Mouse (Mus musculus) midbrain, embryonic 15.5 days (tissue): ENCODE data around the gene Stkld1. TPM values are rescaled to one million over a fixed set of nuclear protein-coding genes. Genes with fewer than 3 reads are reported as not detected.

ENCODE experiments used
- ATAC-seq: fragments of 200-750 bp; cut with Nextera tagmentation; replicated peaks from 2 replicates; pipeline ENCODE4 v1.8.0; 2017; ENCODE audit warnings: moderate TSS enrichment
- H3K27ac ChIP-seq: fragments of 300-500 bp; sonication (generic); 2 replicates; pipeline ENCODE4 v1.5.1; 2015; ENCODE audit warnings: mild to moderate bottlenecking, inconsistent platforms
- H3K27me3 ChIP-seq: fragments of 300-500 bp; sonication (generic); replicated peaks from 2 replicates; pipeline ENCODE4 v1.6.1; 2015; ENCODE audit warnings: inconsistent platforms
- H3K36me3 ChIP-seq: fragments of 300-500 bp; sonication (generic); replicated peaks from 2 replicates; pipeline ENCODE4 v1.6.1; 2015; ENCODE audit warnings: inconsistent platforms
- H3K4me1 ChIP-seq: fragments of 300-500 bp; sonication (generic); 2 replicates; pipeline ENCODE4 v1.6.1; 2015; ENCODE audit warnings: inconsistent platforms
- H3K4me2 ChIP-seq: fragments of 300-500 bp; sonication (generic); 2 replicates; pipeline ENCODE4 v1.6.1; 2015; ENCODE audit warnings: inconsistent platforms, mild to moderate bottlenecking, moderate library complexity
- H3K4me3 ChIP-seq: fragments of 300-500 bp; sonication (generic); 2 replicates; pipeline ENCODE4 v1.5.1; 2015; ENCODE audit warnings: mild to moderate bottlenecking, inconsistent platforms
- H3K9ac ChIP-seq: fragments of 300-500 bp; sonication (generic); 2 replicates; pipeline ENCODE4 v1.6.1; 2015; ENCODE audit warnings: mild to moderate bottlenecking, inconsistent platforms
- H3K9me3 ChIP-seq: fragments of 300-500 bp; sonication (generic); 2 replicates; pipeline ENCODE4 v1.6.1; 2016; ENCODE audit warnings: inconsistent platforms
- WGBS: fragments of 180-500 bp; shearing (Covaris S2); methylation state at CpG from one replicate; pipeline ENCODE4 v1.1.7; 2015; ENCODE audit warnings: mixed read lengths; 5-methylcytosine and 5-hydroxymethylcytosine counted together
- polyA plus RNA-seq: library from polyadenylated mRNA; unstranded; fragments of >200 nt; fragmentation: Nextera tagmentation; extraction: Ambion mirVana; gene quantifications from 2 replicates; pipeline ENCODE4 v1.2.1, GENCODE M21; 2015

Gene Stkld1
- polyA plus RNA-seq, 1 experiment from 2014 or later = 0.54 TPM

- no peaks in the 10 kb centered on the region for H3K9me3 ChIP-seq
- no peak overlapping the region for H3K9ac ChIP-seq
- peaks cover 67% of the 10 kb centered on the region for H3K36me3 ChIP-seq
- no peak overlapping the region for H3K27ac ChIP-seq
- no peak overlapping the region for H3K4me3 ChIP-seq
- peaks cover 25% of the 10 kb centered on the region for H3K4me1 ChIP-seq
- no peak overlapping the region for H3K4me2 ChIP-seq
- no peaks in the 10 kb centered on the region for H3K27me3 ChIP-seq
- ATAC-seq = no peak
- WGBS = 89% methylated on average over 6 of the region's 6 CpGs
These were observed 13.5 kb upstream of the Stkld1 start for GRCm38 (mm10) chr2:26920190-26920855.

GRCm38 (mm10) chr2:26921784-26922183 lies 12.1 kb upstream of the Stkld1 start:
- H3K4me1 ChIP-seq = peaks cover 18% of the 10 kb centered on the region
- peaks cover 75% of the 10 kb centered on the region for H3K36me3 ChIP-seq
- 85% methylated on average over 9 of the region's 9 CpGs for WGBS
- no peak overlapping the region for H3K27ac ChIP-seq
- H3K4me3 ChIP-seq = no peak overlapping the region
- H3K27me3 ChIP-seq = no peaks in the 10 kb centered on the region
- H3K4me2 ChIP-seq = no peak overlapping the region
- H3K9me3 ChIP-seq = no peaks in the 10 kb centered on the region
- no peak overlapping the region for H3K9ac ChIP-seq
- ATAC-seq = no peak

GRCm38 (mm10) chr2:26927745-26928476 lies 5.9 kb upstream of the Stkld1 start:
- ATAC-seq = no peak
- no peak overlapping the region for H3K4me2 ChIP-seq
- no peaks in the 10 kb centered on the region for H3K27me3 ChIP-seq
- H3K9me3 ChIP-seq = no peaks in the 10 kb centered on the region
- 92% methylated on average over 6 of the region's 6 CpGs for WGBS
- H3K4me1 ChIP-seq = peaks cover 26% of the 10 kb centered on the region
- no peak overlapping the region for H3K27ac ChIP-seq
- no peak overlapping the region for H3K9ac ChIP-seq
- H3K4me3 ChIP-seq = no peak overlapping the region
- H3K36me3 ChIP-seq = peaks cover 33% of the 10 kb centered on the region

GRCm38 (mm10) chr2:26930390-26930789 lies 3.5 kb upstream of the Stkld1 start:
- peaks cover 26% of the 10 kb centered on the region for H3K4me1 ChIP-seq
- no peak overlapping the region for H3K27ac ChIP-seq
- no peak overlapping the region for H3K4me3 ChIP-seq
- H3K4me2 ChIP-seq = no peak overlapping the region
- peaks cover 8% of the 10 kb centered on the region for H3K36me3 ChIP-seq
- ATAC-seq = no peak
- no peak overlapping the region for H3K9ac ChIP-seq
- no peaks in the 10 kb centered on the region for H3K27me3 ChIP-seq
- no peaks in the 10 kb centered on the region for H3K9me3 ChIP-seq
- WGBS = 39% methylated on average over 1 of the region's 1 CpGs

GRCm38 (mm10) chr2:26932473-26933303 lies 1.2 kb upstream of the Stkld1 start:
- H3K4me3 ChIP-seq = peak overlapping the region; percentile 98
- peaks cover 26% of the 10 kb centered on the region for H3K4me1 ChIP-seq
- peak overlapping the region; percentile 97 for H3K9ac ChIP-seq
- H3K27me3 ChIP-seq = no peaks in the 10 kb centered on the region
- no peaks in the 10 kb centered on the region for H3K9me3 ChIP-seq
- ATAC-seq = peak; percentile 51; the same call in 1 of the 2 replicates
- H3K4me2 ChIP-seq = peak overlapping the region; percentile 96
- no peaks in the 10 kb centered on the region for H3K36me3 ChIP-seq
- peak overlapping the region; percentile 81 for H3K27ac ChIP-seq
- WGBS = 3% methylated on average over 39 of the region's 49 CpGs

- no peak overlapping the region for H3K9ac ChIP-seq
- ATAC-seq = no peak
- no peaks in the 10 kb centered on the region for H3K27me3 ChIP-seq
- no peak overlapping the region for H3K4me3 ChIP-seq
- peaks cover 25% of the 10 kb centered on the region for H3K4me1 ChIP-seq
- WGBS = 97% methylated on average over 2 of the region's 2 CpGs
- H3K4me2 ChIP-seq = no peak overlapping the region
- H3K27ac ChIP-seq = no peak overlapping the region
- H3K36me3 ChIP-seq = no peaks in the 10 kb centered on the region
- H3K9me3 ChIP-seq = no peaks in the 10 kb centered on the region
These were observed 1.4 kb downstream of the Stkld1 start for GRCm38 (mm10) chr2:26935286-26935685.

GRCm38 (mm10) chr2:26936425-26936824 lies 2.6 kb downstream of the Stkld1 start:
- Histone ChIP-seq H3K27ac (no peak overlapping the region), H3K36me3 (no peaks in the 10 kb centered on the region), H3K27me3 (no peaks in the 10 kb centered on the region), H3K4me3 (no peak overlapping the region), H3K4me1 (peaks cover 13% of the 10 kb centered on the region), H3K4me2 (no peak overlapping the region), H3K9ac (no peak overlapping the region), H3K9me3 (no peaks in the 10 kb centered on the region)
- ATAC-seq = no peak
- WGBS = 67% methylated on average over 1 of the region's 1 CpGs

- Histone ChIP-seq H3K36me3 (no peaks in the 10 kb centered on the region), H3K4me2 (no peak overlapping the region), H3K4me1 (no peaks in the 10 kb centered on the region), H3K9me3 (no peaks in the 10 kb centered on the region), H3K27me3 (no peaks in the 10 kb centered on the region), H3K9ac (no peak overlapping the region), H3K27ac (no peak overlapping the region), H3K4me3 (no peak overlapping the region)
- WGBS = 34% methylated on average over 5 of the region's 5 CpGs
- ATAC-seq = no peak
These were observed 7.7 kb downstream of the Stkld1 start for GRCm38 (mm10) chr2:26941539-26941938.

- Histone ChIP-seq H3K9me3 (no peaks in the 10 kb centered on the region), H3K9ac (no peak overlapping the region), H3K27me3 (no peaks in the 10 kb centered on the region), H3K4me1 (no peaks in the 10 kb centered on the region), H3K36me3 (no peaks in the 10 kb centered on the region), H3K27ac (no peak overlapping the region), H3K4me2 (no peak overlapping the region), H3K4me3 (no peak overlapping the region)
- ATAC-seq = no peak
- WGBS = 89% methylated on average over 3 of the region's 3 CpGs
These were observed 9.4 kb downstream of the Stkld1 start for GRCm38 (mm10) chr2:26943253-26943652.

- WGBS = 90% methylated on average over 2 of the region's 2 CpGs
- Histone ChIP-seq H3K4me2 (no peak overlapping the region), H3K36me3 (peaks cover 37% of the 10 kb centered on the region), H3K4me3 (no peak overlapping the region), H3K9me3 (no peaks in the 10 kb centered on the region), H3K27ac (no peak overlapping the region), H3K27me3 (no peaks in the 10 kb centered on the region), H3K9ac (no peak overlapping the region), H3K4me1 (no peaks in the 10 kb centered on the region)
- no peak for ATAC-seq
These were observed 16.6 kb downstream of the Stkld1 start for GRCm38 (mm10) chr2:26950411-26950810.

GRCm38 (mm10) chr2:26951346-26951905 lies 17.6 kb downstream of the Stkld1 start:
- WGBS = 87% methylated on average over 8 of the region's 8 CpGs
- Histone ChIP-seq H3K27me3 (no peaks in the 10 kb centered on the region), H3K9me3 (no peaks in the 10 kb centered on the region), H3K27ac (no peak overlapping the region), H3K4me3 (no peak overlapping the region), H3K4me1 (no peaks in the 10 kb centered on the region), H3K36me3 (peaks cover 42% of the 10 kb centered on the region), H3K9ac (no peak overlapping the region), H3K4me2 (no peak overlapping the region)
- no peak for ATAC-seq

- no peaks in the 10 kb centered on the region for H3K27me3 ChIP-seq
- H3K4me3 ChIP-seq = no peak overlapping the region
- H3K9me3 ChIP-seq = no peaks in the 10 kb centered on the region
- no peaks in the 10 kb centered on the region for H3K4me1 ChIP-seq
- no peak overlapping the region for H3K27ac ChIP-seq
- ATAC-seq = no peak
- H3K36me3 ChIP-seq = peaks cover 47% of the 10 kb centered on the region
- no peak overlapping the region for H3K4me2 ChIP-seq
- 96% methylated on average over 4 of the region's 4 CpGs for whole genome bisulfite sequencing
- H3K9ac ChIP-seq = no peak overlapping the region
These were observed 18.3 kb downstream of the Stkld1 start for GRCm38 (mm10) chr2:26952193-26952592.
